Mouse (Mus musculus) spleen, postnatal 4 days (tissue): ENCODE measurements around the gene Tubb2b.
A peak's percentile ranks its signal among the peaks of the same experiment; 100 is the strongest.

Source experiments
- DNase-seq, 2 experiments: peaks; one replicate each; pipeline ENCODE4 v3.0.0; 2022; ENCODE audit warnings: low spot score in 2 of 2

The Tubb2b gene

GRCm38 (mm10) chr13:34130226-34130731 is at the start of gene Tubb2b:
Tubb2b (minus strand) TSS chr13:34130466.
- peak in 1 of 2 experiments; percentile 40 for DNase-seq

- no peak for DNase-seq
Measured at GRCm38 (mm10) chr13:34174025-34174424, 43.8 kb upstream of the Tubb2b start.

- DNase-seq = no peak
Measured at GRCm38 (mm10) chr13:34163304-34163975, 33.2 kb upstream of the Tubb2b start.

GRCm38 (mm10) chr13:34162491-34163303 is 32.4 kb upstream of the Tubb2b start, which contains the start of gene Psmg4:
Psmg4 (plus strand) TSS chr13:34162964.
- peak; percentile 95 to 98 for DNase-seq

GRCm38 (mm10) chr13:34159926-34160325 is 29.7 kb upstream of the Tubb2b start:
- no peak for DNase-seq

GRCm38 (mm10) chr13:34157596-34158157 is 27.4 kb upstream of the Tubb2b start:
- no peak for DNase-seq

GRCm38 (mm10) chr13:34156840-34157185 is 26.5 kb upstream of the Tubb2b start:
- DNase-seq = no peak

GRCm38 (mm10) chr13:34156133-34156839 is 26.0 kb upstream of the Tubb2b start:
- no peak for DNase-seq

- DNase-seq = peak; percentile 53 to 77
Measured at GRCm38 (mm10) chr13:34154931-34155272, 24.6 kb upstream of the Tubb2b start.

- peak; percentile 62 to 80 for DNase-seq
Measured at GRCm38 (mm10) chr13:34154217-34154930, 24.1 kb upstream of the Tubb2b start.

GRCm38 (mm10) chr13:34153254-34154011 is 23.2 kb upstream of the Tubb2b start:
- DNase-seq = no peak

GRCm38 (mm10) chr13:34152695-34153094 is 22.4 kb upstream of the Tubb2b start:
- DNase-seq = no peak

GRCm38 (mm10) chr13:34151425-34151824 is 21.2 kb upstream of the Tubb2b start:
- DNase-seq = no peak

GRCm38 (mm10) chr13:34150271-34151027 is 20.2 kb upstream of the Tubb2b start:
- no peak for DNase-seq

GRCm38 (mm10) chr13:34149463-34150176 is 19.4 kb upstream of the Tubb2b start:
- no peak for DNase-seq

GRCm38 (mm10) chr13:34148767-34149392 is 18.6 kb upstream of the Tubb2b start:
- DNase-seq = no peak

GRCm38 (mm10) chr13:34148181-34148580 is 17.9 kb upstream of the Tubb2b start:
- DNase-seq = no peak

- no peak for DNase-seq
Measured at GRCm38 (mm10) chr13:34146916-34147315, 16.6 kb upstream of the Tubb2b start.

GRCm38 (mm10) chr13:34143389-34143788 is 13.1 kb upstream of the Tubb2b start:
- DNase-seq = no peak
